Mouse (Mus musculus): Measurements from ENCODE around the gene Vav2. TPM values are rescaled to one million over a fixed set of nuclear protein-coding genes. Genes with fewer than 3 reads are reported as not detected.
A peak's percentile ranks its signal among the peaks of the same experiment; 100 is the strongest.

Gene Vav2
- polyA plus RNA-seq, 1 experiment from 2014 or later, result 7.4 TPM

- Histone ChIP-seq H3K4me3 (ENCODE audit: low read depth, low read length) (no peak overlapping the region), H3K4me1 (ENCODE audit: control insufficient read depth, insufficient read depth, low read length) (peaks cover 3% of the 10 kb centered on the region; the same call in 1 of the 2 replicates), H3K4me2 (ENCODE audit: low read length) (no peak overlapping the region), H3K9me3 (replicated peaks; ENCODE audit: control insufficient read depth, low read length) (no peaks in the 10 kb centered on the region), H3K27ac (ENCODE audit: low read depth, low read length) (no peak overlapping the region), H3K9ac (ENCODE audit: low read length) (no peak overlapping the region), H3K27me3 (replicated peaks; ENCODE audit: control insufficient read depth, insufficient read depth, low read length) (no peaks in the 10 kb centered on the region), H3K36me3 (ENCODE audit: control insufficient read depth, insufficient read depth, low read length) (no peaks in the 10 kb centered on the region)
- no peak for ATAC-seq
- DNase-seq (ENCODE audit: low spot score), result no peak
- WGBS, result 63% methylated on average over 5 of the region's 5 CpGs
These were observed 21.5 kb downstream of the Vav2 start for GRCm38 (mm10) chr2:27405094-27405884.

- Histone ChIP-seq H3K4me2 (ENCODE audit: low read length) (no peak overlapping the region), H3K9me3 (replicated peaks; ENCODE audit: control insufficient read depth, low read length) (0 out of 2 replicates have a peak, but pooled peaks cover 2% of the 10 kb centered on the region), H3K4me3 (ENCODE audit: low read depth, low read length) (no peak overlapping the region), H3K4me1 (ENCODE audit: control insufficient read depth, insufficient read depth, low read length) (peaks cover 1% of the 10 kb centered on the region; the same call in 1 of the 2 replicates), H3K27ac (ENCODE audit: low read depth, low read length) (no peak overlapping the region), H3K27me3 (replicated peaks; ENCODE audit: control insufficient read depth, insufficient read depth, low read length) (no peaks in the 10 kb centered on the region), H3K9ac (ENCODE audit: low read length) (no peak overlapping the region), H3K36me3 (ENCODE audit: control insufficient read depth, insufficient read depth, low read length) (no peaks in the 10 kb centered on the region)
- DNase-seq (ENCODE audit: low spot score), result no peak
- ATAC-seq, result no peak
- WGBS, result 60% methylated on average over 6 of the region's 6 CpGs
These were observed 22.3 kb downstream of the Vav2 start for GRCm38 (mm10) chr2:27404375-27405093.

- no peaks in the 10 kb centered on the region for H3K27me3 ChIP-seq (replicated peaks; ENCODE audit: control insufficient read depth, insufficient read depth, low read length)
- peaks cover 5% of the 10 kb centered on the region; the same call in 1 of the 2 replicates for H3K4me1 ChIP-seq (ENCODE audit: control insufficient read depth, insufficient read depth, low read length)
- 94% methylated on average over 2 of the region's 2 CpGs for WGBS
- H3K9me3 ChIP-seq (replicated peaks; ENCODE audit: control insufficient read depth, low read length), result 0 out of 2 replicates have a peak, but pooled peaks cover 2% of the 10 kb centered on the region
- H3K4me2 ChIP-seq (ENCODE audit: low read length), result no peak overlapping the region
- no peak overlapping the region for H3K4me3 ChIP-seq (ENCODE audit: low read depth, low read length)
- no peak overlapping the region for H3K27ac ChIP-seq (ENCODE audit: low read depth, low read length)
- H3K36me3 ChIP-seq (ENCODE audit: control insufficient read depth, insufficient read depth, low read length), result no peaks in the 10 kb centered on the region
- no peak overlapping the region for H3K9ac ChIP-seq (ENCODE audit: low read length)
- DNase-seq (ENCODE audit: low spot score) (no peak), ATAC-seq (no peak)
These were observed 25.3 kb downstream of the Vav2 start for GRCm38 (mm10) chr2:27401544-27401943.

GRCm38 (mm10) chr2:27400083-27400482, 26.8 kb downstream of the Vav2 start:
- no peaks in the 10 kb centered on the region for H3K27me3 ChIP-seq (replicated peaks; ENCODE audit: control insufficient read depth, insufficient read depth, low read length)
- DNase-seq (ENCODE audit: low spot score) (no peak), ATAC-seq (no peak)
- no peak overlapping the region for H3K9ac ChIP-seq (ENCODE audit: low read length)
- peaks cover 11% of the 10 kb centered on the region; the same call in 1 of the 2 replicates for H3K4me1 ChIP-seq (ENCODE audit: control insufficient read depth, insufficient read depth, low read length)
- H3K36me3 ChIP-seq (ENCODE audit: control insufficient read depth, insufficient read depth, low read length), result no peaks in the 10 kb centered on the region
- 95% methylated on average over 2 of the region's 2 CpGs for WGBS
- H3K27ac ChIP-seq (ENCODE audit: low read depth, low read length), result no peak overlapping the region
- H3K4me2 ChIP-seq (ENCODE audit: low read length), result no peak overlapping the region
- H3K9me3 ChIP-seq (replicated peaks; ENCODE audit: control insufficient read depth, low read length), result 0 out of 2 replicates have a peak, but pooled peaks cover 2% of the 10 kb centered on the region
- no peak overlapping the region for H3K4me3 ChIP-seq (ENCODE audit: low read depth, low read length)

- peak; percentile 58 for DNase-seq (ENCODE audit: low spot score)
- WGBS, result 58% methylated on average over 17 of the region's 17 CpGs
- Histone ChIP-seq H3K4me3 (ENCODE audit: low read depth, low read length) (no peak overlapping the region), H3K9ac (ENCODE audit: low read length) (no peak overlapping the region), H3K4me2 (ENCODE audit: low read length) (no peak overlapping the region), H3K9me3 (replicated peaks; ENCODE audit: control insufficient read depth, low read length) (0 out of 2 replicates have a peak, but pooled peaks cover 2% of the 10 kb centered on the region), H3K27ac (ENCODE audit: low read depth, low read length) (peak overlapping the region; percentile 46; the same call in 1 of the 2 replicates), H3K4me1 (ENCODE audit: control insufficient read depth, insufficient read depth, low read length) (peaks cover 21% of the 10 kb centered on the region), H3K27me3 (replicated peaks; ENCODE audit: control insufficient read depth, insufficient read depth, low read length) (no peaks in the 10 kb centered on the region), H3K36me3 (ENCODE audit: control insufficient read depth, insufficient read depth, low read length) (no peaks in the 10 kb centered on the region)
- ATAC-seq, result peak; percentile 18; the same call in 1 of the 2 replicates
These were observed 30.0 kb downstream of the Vav2 start for GRCm38 (mm10) chr2:27396656-27397440.

GRCm38 (mm10) chr2:27394158-27394832, 32.5 kb downstream of the Vav2 start:
- Histone ChIP-seq H3K27me3 (replicated peaks; ENCODE audit: control insufficient read depth, insufficient read depth, low read length) (no peaks in the 10 kb centered on the region), H3K9ac (ENCODE audit: low read length) (no peak overlapping the region), H3K9me3 (replicated peaks; ENCODE audit: control insufficient read depth, low read length) (no peaks in the 10 kb centered on the region), H3K4me1 (ENCODE audit: control insufficient read depth, insufficient read depth, low read length) (peaks cover 37% of the 10 kb centered on the region), H3K4me2 (ENCODE audit: low read length) (no peak overlapping the region), H3K36me3 (ENCODE audit: control insufficient read depth, insufficient read depth, low read length) (no peaks in the 10 kb centered on the region), H3K27ac (ENCODE audit: low read depth, low read length) (no peak overlapping the region), H3K4me3 (ENCODE audit: low read depth, low read length) (no peak overlapping the region)
- DNase-seq (ENCODE audit: low spot score) (peak; percentile 35), ATAC-seq (peak; percentile 44; the same call in 1 of the 2 replicates)
- 46% methylated on average over 10 of the region's 10 CpGs for WGBS

- no peaks in the 10 kb centered on the region for H3K9me3 ChIP-seq (replicated peaks; ENCODE audit: control insufficient read depth, low read length)
- 31% methylated on average over 5 of the region's 5 CpGs for WGBS
- peaks cover 35% of the 10 kb centered on the region for H3K4me1 ChIP-seq (ENCODE audit: control insufficient read depth, insufficient read depth, low read length)
These were observed 34.6 kb downstream of the Vav2 start for GRCm38 (mm10) chr2:27392278-27392677.

GRCm38 (mm10) chr2:27390775-27391174, 36.1 kb downstream of the Vav2 start:
- no peak overlapping the region for H3K9ac ChIP-seq (ENCODE audit: low read length)
- ATAC-seq (no peak), DNase-seq (ENCODE audit: low spot score) (peak; percentile 30)
- no peak overlapping the region for H3K4me2 ChIP-seq (ENCODE audit: low read length)
- no peaks in the 10 kb centered on the region for H3K27me3 ChIP-seq (replicated peaks; ENCODE audit: control insufficient read depth, insufficient read depth, low read length)
- no peaks in the 10 kb centered on the region for H3K9me3 ChIP-seq (replicated peaks; ENCODE audit: control insufficient read depth, low read length)
- no peak overlapping the region for H3K4me3 ChIP-seq (ENCODE audit: low read depth, low read length)
- no peaks in the 10 kb centered on the region for H3K36me3 ChIP-seq (ENCODE audit: control insufficient read depth, insufficient read depth, low read length)
- no peak overlapping the region for H3K27ac ChIP-seq (ENCODE audit: low read depth, low read length)
- 59% methylated on average over 4 of the region's 4 CpGs for WGBS
- H3K4me1 ChIP-seq (ENCODE audit: control insufficient read depth, insufficient read depth, low read length), result peaks cover 28% of the 10 kb centered on the region

More at GRCm38 (mm10) chr2:27392278-27392677, 34.6 kb downstream of the Vav2 start:
- Histone ChIP-seq H3K4me3 (ENCODE audit: low read depth, low read length) (no peak overlapping the region), H3K36me3 (ENCODE audit: control insufficient read depth, insufficient read depth, low read length) (no peaks in the 10 kb centered on the region), H3K27me3 (replicated peaks; ENCODE audit: control insufficient read depth, insufficient read depth, low read length) (no peaks in the 10 kb centered on the region), H3K4me2 (ENCODE audit: low read length) (no peak overlapping the region), H3K27ac (ENCODE audit: low read depth, low read length) (no peak overlapping the region), H3K9ac (ENCODE audit: low read length) (no peak overlapping the region)
- ATAC-seq (no peak), DNase-seq (ENCODE audit: low spot score) (no peak)

Measured in forebrain, embryonic 14.5 days (tissue).